Mouse (Mus musculus): ENCODE measurements around the gene Tap2.

Tap2 gene

GRCm38 (mm10) chr17:34205021-34205745 lies 1.9 kb downstream of the Tap2 start:
- peaks cover 65% of the 10 kb centered on the region for H3K27me3 ChIP-seq (ENCODE audit: insufficient read depth, low read length)
- H3K4me1 ChIP-seq (replicated peaks; ENCODE audit: low read depth, low read length) = peaks cover 22% of the 10 kb centered on the region
- no peaks in the 10 kb centered on the region for H3K36me3 ChIP-seq (ENCODE audit: insufficient read depth, low read length)
- H3K9me3 ChIP-seq (ENCODE audit: low read length) = 0 out of 2 replicates have a peak, but pooled peaks cover 6% of the 10 kb centered on the region
- H3K4me3 ChIP-seq (replicated peaks; ENCODE audit: low read length) = peak overlapping the region; percentile 79
- TF ChIP-seq NANOG (IDR thresholded peaks at IDR 0.05; ENCODE audit: borderline replicate concordance, low read length) (no peak), CTCF (conservative IDR thresholded peaks at IDR 0.05; ENCODE audit: low read length) (no peak), POU5F1 (IDR thresholded peaks at IDR 0.05; ENCODE audit: borderline replicate concordance, low read length) (no peak)

- H3K4me1 ChIP-seq (replicated peaks; ENCODE audit: low read depth, low read length) = peaks cover 22% of the 10 kb centered on the region
- H3K36me3 ChIP-seq (ENCODE audit: insufficient read depth, low read length) = no peaks in the 10 kb centered on the region
- H3K27me3 ChIP-seq (ENCODE audit: insufficient read depth, low read length) = peaks cover 68% of the 10 kb centered on the region
- no peak overlapping the region for H3K4me3 ChIP-seq (replicated peaks; ENCODE audit: low read length)
- 0 out of 2 replicates have a peak, but pooled peaks cover 4% of the 10 kb centered on the region for H3K9me3 ChIP-seq (ENCODE audit: low read length)
- TF ChIP-seq POU5F1 (IDR thresholded peaks at IDR 0.05; ENCODE audit: borderline replicate concordance, low read length) = no peak
- peak; percentile 52 for TF ChIP-seq CTCF (conservative IDR thresholded peaks at IDR 0.05; ENCODE audit: low read length)
These were observed 2.4 kb downstream of the Tap2 start for GRCm38 (mm10) chr17:34205746-34206176.

- H3K9me3 ChIP-seq (ENCODE audit: low read length) = no peaks in the 10 kb centered on the region
- peaks cover 24% of the 10 kb centered on the region for H3K4me1 ChIP-seq (replicated peaks; ENCODE audit: low read depth, low read length)
- H3K4me3 ChIP-seq (replicated peaks; ENCODE audit: low read length) = no peak overlapping the region
- TF ChIP-seq CTCF (conservative IDR thresholded peaks at IDR 0.05; ENCODE audit: low read length) = no peak
- no peak for TF ChIP-seq NANOG (IDR thresholded peaks at IDR 0.05; ENCODE audit: borderline replicate concordance, low read length)
- TF ChIP-seq POU5F1 (IDR thresholded peaks at IDR 0.05; ENCODE audit: borderline replicate concordance, low read length) = no peak
- H3K36me3 ChIP-seq (ENCODE audit: insufficient read depth, low read length) = no peaks in the 10 kb centered on the region
- H3K27me3 ChIP-seq (ENCODE audit: insufficient read depth, low read length) = peaks cover 65% of the 10 kb centered on the region
These were observed 3.4 kb downstream of the Tap2 start for GRCm38 (mm10) chr17:34206731-34207130.

- Histone ChIP-seq H3K27me3 (ENCODE audit: insufficient read depth, low read length) (peaks cover 67% of the 10 kb centered on the region), H3K4me3 (replicated peaks; ENCODE audit: low read length) (no peak overlapping the region), H3K4me1 (replicated peaks; ENCODE audit: low read depth, low read length) (peaks cover 28% of the 10 kb centered on the region), H3K36me3 (ENCODE audit: insufficient read depth, low read length) (no peaks in the 10 kb centered on the region), H3K9me3 (ENCODE audit: low read length) (no peaks in the 10 kb centered on the region)
- no peak for TF ChIP-seq NANOG (IDR thresholded peaks at IDR 0.05; ENCODE audit: borderline replicate concordance, low read length)
- TF ChIP-seq POU5F1 (IDR thresholded peaks at IDR 0.05; ENCODE audit: borderline replicate concordance, low read length) = no peak
- no peak for TF ChIP-seq CTCF (conservative IDR thresholded peaks at IDR 0.05; ENCODE audit: low read length)
These were observed 4.1 kb downstream of the Tap2 start for GRCm38 (mm10) chr17:34207456-34207855.

- Histone ChIP-seq H3K4me3 (replicated peaks; ENCODE audit: low read length) (no peak overlapping the region), H3K9me3 (ENCODE audit: low read length) (peaks cover 2% of the 10 kb centered on the region), H3K27me3 (ENCODE audit: insufficient read depth, low read length) (peaks cover 67% of the 10 kb centered on the region), H3K4me1 (replicated peaks; ENCODE audit: low read depth, low read length) (peaks cover 28% of the 10 kb centered on the region), H3K36me3 (ENCODE audit: insufficient read depth, low read length) (no peaks in the 10 kb centered on the region)
- TF ChIP-seq CTCF (conservative IDR thresholded peaks at IDR 0.05; ENCODE audit: low read length) = no peak
- TF ChIP-seq POU5F1 (IDR thresholded peaks at IDR 0.05; ENCODE audit: borderline replicate concordance, low read length) = no peak
- no peak for TF ChIP-seq NANOG (IDR thresholded peaks at IDR 0.05; ENCODE audit: borderline replicate concordance, low read length)
These were observed 4.5 kb downstream of the Tap2 start for GRCm38 (mm10) chr17:34207866-34208265.

GRCm38 (mm10) chr17:34208421-34208820 lies 5.1 kb downstream of the Tap2 start:
- Histone ChIP-seq H3K9me3 (ENCODE audit: low read length) (peaks cover 6% of the 10 kb centered on the region), H3K36me3 (ENCODE audit: insufficient read depth, low read length) (no peaks in the 10 kb centered on the region), H3K4me3 (replicated peaks; ENCODE audit: low read length) (no peak overlapping the region), H3K4me1 (replicated peaks; ENCODE audit: low read depth, low read length) (peaks cover 28% of the 10 kb centered on the region), H3K27me3 (ENCODE audit: insufficient read depth, low read length) (peaks cover 64% of the 10 kb centered on the region)
- TF ChIP-seq NANOG (IDR thresholded peaks at IDR 0.05; ENCODE audit: borderline replicate concordance, low read length) (no peak), POU5F1 (IDR thresholded peaks at IDR 0.05; ENCODE audit: borderline replicate concordance, low read length) (no peak), CTCF (conservative IDR thresholded peaks at IDR 0.05; ENCODE audit: low read length) (no peak)

GRCm38 (mm10) chr17:34209680-34210079 lies 6.4 kb downstream of the Tap2 start:
- H3K4me1 ChIP-seq (replicated peaks; ENCODE audit: low read depth, low read length) = peaks cover 25% of the 10 kb centered on the region
- H3K27me3 ChIP-seq (ENCODE audit: insufficient read depth, low read length) = peaks cover 59% of the 10 kb centered on the region
- TF ChIP-seq POU5F1 (IDR thresholded peaks at IDR 0.05; ENCODE audit: borderline replicate concordance, low read length) (no peak), CTCF (conservative IDR thresholded peaks at IDR 0.05; ENCODE audit: low read length) (peak; percentile 68)
- no peaks in the 10 kb centered on the region for H3K36me3 ChIP-seq (ENCODE audit: insufficient read depth, low read length)
- no peak overlapping the region for H3K4me3 ChIP-seq (replicated peaks; ENCODE audit: low read length)
- peaks cover 19% of the 10 kb centered on the region for H3K9me3 ChIP-seq (ENCODE audit: low read length)

- peaks cover 16% of the 10 kb centered on the region for H3K4me1 ChIP-seq (replicated peaks; ENCODE audit: low read depth, low read length)
- H3K9me3 ChIP-seq (ENCODE audit: low read length) = peaks cover 28% of the 10 kb centered on the region
- TF ChIP-seq NANOG (IDR thresholded peaks at IDR 0.05; ENCODE audit: borderline replicate concordance, low read length) = no peak
- no peak for TF ChIP-seq POU5F1 (IDR thresholded peaks at IDR 0.05; ENCODE audit: borderline replicate concordance, low read length)
- TF ChIP-seq CTCF (conservative IDR thresholded peaks at IDR 0.05; ENCODE audit: low read length) = no peak
- no peak overlapping the region for H3K4me3 ChIP-seq (replicated peaks; ENCODE audit: low read length)
- peaks cover 50% of the 10 kb centered on the region for H3K27me3 ChIP-seq (ENCODE audit: insufficient read depth, low read length)
- H3K36me3 ChIP-seq (ENCODE audit: insufficient read depth, low read length) = no peaks in the 10 kb centered on the region
These were observed 7.3 kb downstream of the Tap2 start for GRCm38 (mm10) chr17:34210599-34210998.

All from E14TG2a.4 (cell line).